Mouse (Mus musculus) CH12.LX (cell line): ENCODE measurements around the gene Pkn3.

Experiments
- ETS1 ChIP-seq: conservative IDR thresholded peaks from 2 replicates; pipeline ENCODE4 v1.6.1; 2012; ENCODE audit warnings: low read depth, mild to moderate bottlenecking, inconsistent platforms, low read length, improper control_type of control experiment, moderate library complexity
- MAFK ChIP-seq: IDR thresholded peaks from 2 replicates; pipeline ENCODE4 v1.6.1; 2011; ENCODE audit warnings: low read length, improper control_type of control experiment; ENCODE audit not compliant: insufficient replicate concordance
- MAX ChIP-seq: IDR thresholded peaks from 2 replicates; pipeline ENCODE4 v1.6.1; 2011; ENCODE audit warnings: low read length, improper control_type of control experiment
- NELFE ChIP-seq: IDR thresholded peaks from 2 replicates; pipeline ENCODE4 v1.6.1; 2011; ENCODE audit warnings: low read depth, low read length, improper control_type of control experiment
- UBTF ChIP-seq: IDR thresholded peaks from 2 replicates; pipeline ENCODE4 v1.6.1; 2012; ENCODE audit warnings: low read depth, mild to moderate bottlenecking, inconsistent platforms, low read length, improper control_type of control experiment, moderate library complexity
- ZKSCAN1 ChIP-seq: IDR thresholded peaks from 2 replicates; pipeline ENCODE4 v1.6.1; 2012; ENCODE audit warnings: low read depth, inconsistent platforms, low read length, improper control_type of control experiment, borderline replicate concordance

GRCm38 (mm10) chr2:30107646-30108045 is 30.2 kb downstream of the Pkn3 start:
- TF ChIP-seq UBTF (no peak), MAX (no peak), ETS1 (no peak), ZKSCAN1 (no peak), MAFK (no peak), NELFE (no peak)
